Mouse (Mus musculus) ES-E14 (cell line): ENCODE data around the gene Apol8. TPM values are rescaled to one million over a fixed set of nuclear protein-coding genes. Genes with fewer than 3 reads are reported as not detected.

Experiments
- DNase-seq: peaks from one replicate; pipeline ENCODE4 v3.0.0-alpha.2; 2013; ENCODE audit warnings: low read depth, low spot score
- H3K27ac ChIP-seq: 2 replicates; pipeline ENCODE4 v1.5.1; 2012; ENCODE audit warnings: low read depth, mild to moderate bottlenecking, low read length, moderate library complexity, mixed read lengths; ENCODE audit not compliant: poor library complexity, insufficient read depth, severe bottlenecking
- H3K36me3 ChIP-seq: 2 replicates; pipeline ENCODE4 v1.6.1; 2012; ENCODE audit warnings: mild to moderate bottlenecking, low read length, moderate library complexity, mixed read lengths; ENCODE audit not compliant: control insufficient read depth, poor library complexity, insufficient read depth, severe bottlenecking
- H3K4me1 ChIP-seq, 2 experiments: fragments of 150-350 bp in 1 of 2; sonication (generic) in 1 of 2; 2 replicates each; pipeline ENCODE4 v1.6.1; 2012; ENCODE audit warnings: low read length in 2 of 2, mild to moderate bottlenecking in 1 of 2, mixed read lengths in 1 of 2; ENCODE audit not compliant: control insufficient read depth in 2 of 2, insufficient read depth in 2 of 2, poor library complexity in 1 of 2
- H3K4me3 ChIP-seq, 2 experiments: fragments of 150-350 bp in 1 of 2; sonication (generic) in 1 of 2; 2 replicates each; pipeline ENCODE4 v1.5.1; 2012; ENCODE audit warnings: low read length in 2 of 2, low read depth in 1 of 2, mild to moderate bottlenecking in 1 of 2, mixed read lengths in 1 of 2; ENCODE audit not compliant: insufficient read depth in 1 of 2, poor library complexity in 1 of 2, severe bottlenecking in 1 of 2
- H3K9ac ChIP-seq: 2 replicates; pipeline ENCODE4 v1.6.1; 2012; ENCODE audit warnings: low read depth, mild to moderate bottlenecking, low read length, mixed read lengths; ENCODE audit not compliant: poor library complexity, insufficient read depth, severe bottlenecking
- H3K9me3 ChIP-seq: fragments of 150-350 bp; sonication (generic); 2 replicates; pipeline ENCODE4 v1.6.1; 2012; ENCODE audit warnings: low read depth, mild to moderate bottlenecking, low read length; ENCODE audit not compliant: control insufficient read depth, insufficient read depth
- CHD2 ChIP-seq: IDR thresholded peaks from 2 replicates; pipeline ENCODE4 v1.6.1; 2014; ENCODE audit warnings: mild to moderate bottlenecking, low read depth, low read length, inconsistent platforms
- HCFC1 ChIP-seq: IDR thresholded peaks from 2 replicates; pipeline ENCODE4 v1.6.1; 2012; ENCODE audit warnings: low read length, inconsistent platforms, borderline replicate concordance; ENCODE audit not compliant: insufficient read depth
- MAFK ChIP-seq: IDR thresholded peaks from 2 replicates; pipeline ENCODE4 v1.6.1; 2014; ENCODE audit warnings: mild to moderate bottlenecking, low read depth, low read length, inconsistent platforms; ENCODE audit not compliant: insufficient read depth
- ZC3H11A ChIP-seq: IDR thresholded peaks from 2 replicates; pipeline ENCODE4 v1.6.1; 2012; ENCODE audit warnings: low read depth, mild to moderate bottlenecking, inconsistent platforms, low read length, borderline replicate concordance
- ZNF384 ChIP-seq: IDR thresholded peaks from 2 replicates; pipeline ENCODE4 v1.6.1; 2012; ENCODE audit warnings: low read depth, low read length, inconsistent platforms
- in situ Hi-C, 2 experiments: fragments of 600-800 bp; cut with MboI; formaldehyde crosslinking; loops; one replicate each; pipeline ENCODE4 v1.15.1; 2025; ENCODE audit warnings: low sequenced_read_pairs in 2 of 2, inconsistent platforms in 1 of 2; ENCODE audit not compliant: unreplicated experiment in 2 of 2
- total RNA-seq: library from RNA; depleted of rRNA; stranded (reverse); fragments of 300-350 nt; gene quantifications from 2 replicates; pipeline ENCODE4 v1.2.3, GENCODE M21; 2012

Apol8 gene
- total RNA-seq, 1 experiment, result 1.8 TPM

DNA sequence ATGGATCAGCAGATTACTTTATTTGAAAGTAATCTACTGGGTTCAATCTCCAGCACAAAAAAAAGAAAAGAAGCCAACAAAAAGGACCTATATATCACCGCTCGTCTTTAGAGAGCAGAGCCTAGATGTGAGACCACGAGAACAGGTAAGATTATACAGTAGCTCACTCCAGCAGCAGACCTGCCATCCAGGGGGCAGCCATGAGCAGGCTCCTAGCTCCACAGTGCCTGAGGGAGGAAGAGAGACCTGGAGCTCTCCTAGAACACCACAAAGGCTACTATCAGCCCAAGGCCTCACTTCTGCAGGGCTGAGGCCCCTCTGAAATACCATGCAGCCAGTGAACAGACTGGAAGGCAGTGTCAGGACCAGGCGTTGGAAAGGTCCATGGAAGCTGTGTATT, 46.2 kb upstream of the Apol8 start:
- H3K9me3 ChIP-seq, result no peaks in the 10 kb centered on the region
- no peak overlapping the region for H3K4me3 ChIP-seq
- TF ChIP-seq HCFC1, result no peak
- no peak for TF ChIP-seq ZNF384
- TF ChIP-seq MAFK, result no peak
- no peak for TF ChIP-seq ZC3H11A
- TF ChIP-seq CHD2, result no peak
- no peak overlapping the region for H3K9ac ChIP-seq
- peaks cover 37% of the 10 kb centered on the region; the same call in 1 of the 2 replicates for H3K36me3 ChIP-seq
- no peak for DNase-seq
- in situ Hi-C loops, result no loop called here
- no peak overlapping the region for H3K27ac ChIP-seq
- H3K4me1 ChIP-seq, result peaks cover 14 to 43% of the 10 kb centered on the region in 2 experiments; a peak in 3 of 4 replicates

DNA sequence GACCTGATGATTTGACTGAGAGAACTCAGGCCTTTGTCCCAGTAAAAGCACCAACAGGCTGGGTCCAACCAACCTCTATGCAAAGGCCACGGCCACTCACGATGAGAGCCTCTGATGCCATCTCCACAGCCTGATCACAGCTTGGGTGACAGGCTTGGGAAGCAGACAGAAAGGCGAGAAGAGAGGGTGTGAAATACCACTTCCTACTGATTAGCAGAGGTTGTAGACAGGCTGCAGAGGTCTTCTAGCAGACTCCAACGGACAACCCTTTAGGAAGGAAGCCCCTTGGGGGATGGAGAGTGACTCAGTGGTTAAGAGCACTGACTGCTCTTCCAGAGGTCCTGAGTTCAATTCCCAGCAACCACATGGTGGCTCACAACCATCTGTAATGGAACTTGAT, 44.4 kb upstream of the Apol8 start:
- no peak for DNase-seq
- Histone ChIP-seq H3K36me3 (peaks cover 46% of the 10 kb centered on the region; the same call in 1 of the 2 replicates), H3K9me3 (no peaks in the 10 kb centered on the region), H3K4me1 (peaks cover 14 to 51% of the 10 kb centered on the region in 2 experiments; a peak in 3 of 4 replicates), H3K9ac (no peak overlapping the region), H3K27ac (peak overlapping the region; percentile 37; the same call in 1 of the 2 replicates), H3K4me3 (no peak overlapping the region)
- no peak for TF ChIP-seq CHD2
- no peak for TF ChIP-seq ZC3H11A
- TF ChIP-seq MAFK, result no peak
- no peak for TF ChIP-seq ZNF384
- TF ChIP-seq HCFC1, result no peak
- in situ Hi-C loops, result no loop called here

DNA sequence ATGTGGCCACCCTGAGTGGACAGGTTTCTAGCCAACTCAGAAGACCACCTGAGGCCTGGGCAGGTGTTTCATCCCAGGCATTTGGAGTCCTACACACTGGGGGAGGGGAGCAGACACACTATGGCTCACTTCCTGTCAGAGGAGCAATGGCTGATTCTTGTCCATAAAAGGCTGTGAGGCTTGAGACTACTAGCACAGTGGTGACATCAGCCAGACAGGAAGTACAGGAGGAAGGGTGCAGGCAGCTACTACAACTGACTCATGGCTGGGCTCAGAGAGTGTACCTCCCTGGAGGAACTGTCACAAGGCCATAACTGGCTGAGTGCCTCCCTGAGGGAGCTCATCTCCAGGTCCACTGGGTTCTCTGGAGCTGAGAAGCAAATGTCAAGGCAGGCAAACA, 43.7 kb upstream of the Apol8 start:
- H3K4me1 ChIP-seq, result peaks cover 12 to 46% of the 10 kb centered on the region in 2 experiments; a peak in 3 of 4 replicates
- H3K9ac ChIP-seq, result no peak overlapping the region
- no peak for DNase-seq
- H3K27ac ChIP-seq, result peak overlapping the region; percentile 37; the same call in 1 of the 2 replicates
- peaks cover 50% of the 10 kb centered on the region; the same call in 1 of the 2 replicates for H3K36me3 ChIP-seq
- no peak for TF ChIP-seq MAFK
- no peak for TF ChIP-seq HCFC1
- no peak for TF ChIP-seq CHD2
- TF ChIP-seq ZC3H11A, result no peak
- TF ChIP-seq ZNF384, result no peak
- no peaks in the 10 kb centered on the region for H3K9me3 ChIP-seq
- H3K4me3 ChIP-seq, result no peak overlapping the region
- in situ Hi-C loops, result no loop called here

DNA sequence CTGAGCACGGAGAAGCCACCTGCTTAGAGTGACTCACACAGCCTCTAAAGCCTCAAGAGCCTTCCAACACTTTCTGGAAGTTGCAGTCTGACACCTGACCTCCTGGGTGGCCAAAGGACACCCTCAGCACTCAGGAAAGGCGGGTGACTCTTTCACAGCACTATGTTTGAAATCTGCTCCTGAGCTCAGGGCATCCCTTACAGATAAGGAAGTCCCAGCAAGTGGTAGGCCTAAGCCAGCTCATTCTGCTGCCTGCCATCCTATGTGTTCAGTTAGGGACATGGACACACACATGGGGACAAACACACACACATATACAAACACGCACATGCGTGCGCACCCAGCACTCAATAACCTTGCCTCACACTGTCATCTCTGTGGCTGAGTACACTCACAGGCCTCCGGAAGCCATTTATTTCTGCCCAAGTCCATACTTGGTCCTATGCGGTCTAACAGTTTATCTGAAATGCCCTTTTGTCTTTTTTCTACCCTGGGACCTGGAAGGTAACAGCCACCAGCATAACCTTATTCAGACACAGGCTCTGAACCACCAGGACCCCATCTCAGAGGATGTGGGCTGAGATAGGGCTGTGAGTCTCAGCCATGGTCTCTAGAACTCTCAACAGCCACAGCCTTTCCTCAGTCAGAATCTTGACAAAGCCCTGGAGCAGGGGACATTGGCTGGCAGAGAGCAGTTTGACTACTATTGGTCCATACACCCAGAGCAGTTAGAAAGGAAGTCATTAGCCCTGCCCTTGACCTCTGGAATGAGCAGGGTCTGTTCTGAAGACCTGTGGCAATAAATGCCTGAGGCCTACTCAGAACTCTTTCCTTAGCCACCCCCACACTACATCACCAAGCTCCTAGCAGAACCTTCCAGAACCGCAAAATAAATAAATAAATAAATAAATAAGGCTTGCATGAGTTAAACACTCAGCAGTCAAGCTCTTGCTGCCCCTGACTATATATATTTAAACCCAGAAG, 43.0 kb upstream of the Apol8 start:
- Histone ChIP-seq H3K4me3 (0 out of 4 replicates have a peak overlapping the region, but pooled peaks of 1 of the 2 experiments have one; percentile 4), H3K9ac (peak overlapping the region; percentile 14), H3K36me3 (peaks cover 55% of the 10 kb centered on the region; the same call in 1 of the 2 replicates), H3K4me1 (peaks cover 11 to 44% of the 10 kb centered on the region in 2 experiments; a peak in 3 of 4 replicates), H3K27ac (peak overlapping the region; percentile 80), H3K9me3 (no peaks in the 10 kb centered on the region)
- TF ChIP-seq CHD2 (no peak), MAFK (no peak), ZNF384 (no peak), HCFC1 (no peak), ZC3H11A (no peak)
- no peak for DNase-seq
- in situ Hi-C loops, result no loop called here
